Mouse (Mus musculus) CH12.LX (cell line): ENCODE results near the gene Phf7. TPM values are rescaled to one million over a fixed set of nuclear protein-coding genes. Genes with fewer than 3 reads are reported as not detected.

Source experiments
- DNase-seq: peaks from one replicate; pipeline ENCODE4 v3.0.0-alpha.2; 2013; ENCODE audit errors: extremely low read depth
- H3K27ac ChIP-seq: 2 replicates; pipeline ENCODE4 v1.5.1; 2012; ENCODE audit warnings: low read depth, mild to moderate bottlenecking, control low read depth, moderate library complexity; ENCODE audit not compliant: insufficient read depth
- H3K27me3 ChIP-seq: replicated peaks from 2 replicates; pipeline ENCODE3; 2012; ENCODE audit warnings: inconsistent platforms
- H3K36me3 ChIP-seq, 2 experiments: replicated peaks in 1 of 2; 2 replicates each; pipeline versions ENCODE3 to v1.6.1; 2012; ENCODE audit warnings: inconsistent platforms in 1 of 2, low read length in 1 of 2, mild to moderate bottlenecking in 1 of 2, mixed read lengths in 1 of 2, moderate library complexity in 1 of 2; ENCODE audit not compliant: control insufficient read depth in 1 of 2, insufficient read depth in 1 of 2
- H3K4me1 ChIP-seq, 2 experiments: 2 replicates each; pipeline ENCODE4 v1.6.1; 2012; ENCODE audit warnings: inconsistent platforms in 1 of 2, moderate library complexity in 1 of 2; ENCODE audit not compliant: insufficient read depth in 2 of 2, control insufficient read depth in 1 of 2
- H3K4me2 ChIP-seq: 2 replicates; pipeline ENCODE4 v1.6.1; 2012; ENCODE audit warnings: low read depth, mild to moderate bottlenecking, control low read depth; ENCODE audit not compliant: poor library complexity, insufficient read depth, severe bottlenecking
- H3K4me3 ChIP-seq, 3 experiments: fragments of 150-350 bp in 1 of 3; sonication (generic) in 1 of 3; replicated peaks in 1 of 3; 2 replicates each; pipeline versions ENCODE3 to v1.5.1; 2011 to 2012; ENCODE audit warnings: low read depth in 2 of 3, low read length in 2 of 3, mild to moderate bottlenecking in 2 of 3, moderate library complexity in 2 of 3, control low read depth in 1 of 3, improper control_type of control experiment in 1 of 3, inconsistent platforms in 1 of 3, mixed read lengths in 1 of 3; ENCODE audit not compliant: poor library complexity in 1 of 3
- H3K79me2 ChIP-seq: replicated peaks from 2 replicates; pipeline ENCODE4 v1.6.1; 2012; ENCODE audit warnings: mild to moderate bottlenecking, moderate library complexity; ENCODE audit not compliant: control insufficient read depth, poor library complexity, insufficient read depth, severe bottlenecking; ENCODE audit errors: extremely low read depth
- H3K9ac ChIP-seq: 2 replicates; pipeline ENCODE4 v1.6.1; 2012; ENCODE audit warnings: low read depth, mild to moderate bottlenecking, control low read depth, moderate library complexity; ENCODE audit not compliant: insufficient read depth
- H3K9me3 ChIP-seq: replicated peaks from 2 replicates; pipeline ENCODE3; 2012; ENCODE audit warnings: low read length, inconsistent platforms, mixed read lengths
- BHLHE40 ChIP-seq: IDR thresholded peaks from 2 replicates; pipeline ENCODE4 v1.6.1; 2011; ENCODE audit warnings: mild to moderate bottlenecking, low read depth, low read length, improper control_type of control experiment
- CHD1 ChIP-seq: IDR thresholded peaks from 2 replicates; pipeline ENCODE4 v1.6.1; 2012; ENCODE audit warnings: low read depth, low read length, improper control_type of control experiment, inconsistent platforms
- CHD2 ChIP-seq: IDR thresholded peaks from 2 replicates; pipeline ENCODE4 v1.6.1; 2011; ENCODE audit warnings: low read length, improper control_type of control experiment
- CTCF ChIP-seq, 2 experiments: IDR thresholded peaks in 1 of 2; conservative IDR thresholded peaks in 1 of 2; 2 replicates each; pipeline ENCODE4 v1.5.1; 2011 to 2012; ENCODE audit warnings: low read depth in 2 of 2, low read length in 2 of 2, improper control_type of control experiment in 1 of 2, inconsistent platforms in 1 of 2, mild to moderate bottlenecking in 1 of 2, moderate library complexity in 1 of 2
- E2F4 ChIP-seq: IDR thresholded peaks from 2 replicates; pipeline ENCODE4 v1.6.1; 2011; ENCODE audit warnings: low read depth, low read length, improper control_type of control experiment; ENCODE audit not compliant: insufficient replicate concordance
- ELF1 ChIP-seq: IDR thresholded peaks from 2 replicates; pipeline ENCODE4 v1.6.1; 2014; ENCODE audit warnings: low read depth, mild to moderate bottlenecking, inconsistent platforms, low read length, improper control_type of control experiment
- EP300 ChIP-seq: IDR thresholded peaks from 2 replicates; pipeline ENCODE4 v1.6.1; 2011; ENCODE audit warnings: low read length, improper control_type of control experiment
- ETS1 ChIP-seq: conservative IDR thresholded peaks from 2 replicates; pipeline ENCODE4 v1.6.1; 2012; ENCODE audit warnings: low read depth, mild to moderate bottlenecking, inconsistent platforms, low read length, improper control_type of control experiment, moderate library complexity
- GABPA ChIP-seq: IDR thresholded peaks from 2 replicates; pipeline ENCODE4 v1.6.1; 2012; ENCODE audit warnings: low read depth, low read length, improper control_type of control experiment, inconsistent platforms; ENCODE audit not compliant: insufficient replicate concordance
- HCFC1 ChIP-seq: IDR thresholded peaks from 2 replicates; pipeline ENCODE4 v1.6.1; 2012; ENCODE audit warnings: low read depth, mild to moderate bottlenecking, inconsistent platforms, low read length, improper control_type of control experiment
- JUN ChIP-seq: IDR thresholded peaks from 2 replicates; pipeline ENCODE4 v1.6.1; 2011; ENCODE audit warnings: low read depth, mild to moderate bottlenecking, low read length, improper control_type of control experiment, moderate library complexity; ENCODE audit not compliant: insufficient read depth
- JUND ChIP-seq: conservative IDR thresholded peaks from 2 replicates; pipeline ENCODE4 v1.6.1; 2011; ENCODE audit warnings: low read depth, low read length, improper control_type of control experiment
- KAT2A ChIP-seq: IDR thresholded peaks from 2 replicates; pipeline ENCODE4 v1.6.1; 2012; ENCODE audit warnings: low read length, improper control_type of control experiment, inconsistent platforms; ENCODE audit not compliant: insufficient replicate concordance
- MAX ChIP-seq: IDR thresholded peaks from 2 replicates; pipeline ENCODE4 v1.6.1; 2011; ENCODE audit warnings: low read length, improper control_type of control experiment
- MAZ ChIP-seq: IDR thresholded peaks from 2 replicates; pipeline ENCODE4 v1.6.1; 2012; ENCODE audit warnings: low read depth, mild to moderate bottlenecking, inconsistent platforms, low read length, improper control_type of control experiment, moderate library complexity
- MEF2A ChIP-seq: IDR thresholded peaks from 2 replicates; pipeline ENCODE4 v1.6.1; 2014; ENCODE audit warnings: low read depth, mild to moderate bottlenecking, inconsistent platforms, low read length, improper control_type of control experiment, borderline replicate concordance
- MYC ChIP-seq: IDR thresholded peaks from 2 replicates; pipeline ENCODE4 v1.6.1; 2011; ENCODE audit warnings: low read depth, mild to moderate bottlenecking, improper control_type of control experiment, low read length
- NELFE ChIP-seq: IDR thresholded peaks from 2 replicates; pipeline ENCODE4 v1.6.1; 2011; ENCODE audit warnings: low read depth, low read length, improper control_type of control experiment
- POLR2A ChIP-seq: IDR thresholded peaks from 2 replicates; pipeline ENCODE4 v1.6.1; 2011; ENCODE audit warnings: low read depth, mild to moderate bottlenecking, improper control_type of control experiment, low read length
- RAD21 ChIP-seq: IDR thresholded peaks from 2 replicates; pipeline ENCODE4 v1.6.1; 2011; ENCODE audit warnings: low read depth, mild to moderate bottlenecking, low read length, improper control_type of control experiment, moderate library complexity
- RCOR1 ChIP-seq: conservative IDR thresholded peaks from 2 replicates; pipeline ENCODE4 v1.6.1; 2012; ENCODE audit warnings: low read depth, mild to moderate bottlenecking, inconsistent platforms, low read length, improper control_type of control experiment
- SIN3A ChIP-seq: IDR thresholded peaks from 2 replicates; pipeline ENCODE4 v1.6.1; 2012; ENCODE audit warnings: low read length, improper control_type of control experiment, inconsistent platforms
- TBP ChIP-seq: conservative IDR thresholded peaks from 2 replicates; pipeline ENCODE4 v1.6.1; 2011; ENCODE audit warnings: low read depth, low read length, improper control_type of control experiment
- TCF12 ChIP-seq: IDR thresholded peaks from 2 replicates; pipeline ENCODE4 v1.6.1; 2014; ENCODE audit warnings: low read depth, mild to moderate bottlenecking, inconsistent platforms, low read length, improper control_type of control experiment
- USF1 ChIP-seq: IDR thresholded peaks from 2 replicates; pipeline ENCODE4 v1.6.1; 2014; ENCODE audit warnings: low read depth, mild to moderate bottlenecking, inconsistent platforms, low read length, improper control_type of control experiment
- USF2 ChIP-seq: conservative IDR thresholded peaks from 2 replicates; pipeline ENCODE4 v1.6.1; 2011; ENCODE audit warnings: low read depth, low read length, improper control_type of control experiment
- ZC3H11A ChIP-seq: IDR thresholded peaks from 2 replicates; pipeline ENCODE4 v1.6.1; 2012; ENCODE audit warnings: low read depth, mild to moderate bottlenecking, inconsistent platforms, low read length, improper control_type of control experiment
- ZKSCAN1 ChIP-seq: IDR thresholded peaks from 2 replicates; pipeline ENCODE4 v1.6.1; 2012; ENCODE audit warnings: low read depth, inconsistent platforms, low read length, improper control_type of control experiment, borderline replicate concordance
- ZMIZ1 ChIP-seq: IDR thresholded peaks from 2 replicates; pipeline ENCODE4 v1.6.1; 2012; ENCODE audit warnings: low read depth, mild to moderate bottlenecking, inconsistent platforms, low read length, improper control_type of control experiment
- dilution Hi-C: fragments of 300-500 bp; cut with MboI; formaldehyde crosslinking; loops from 2 replicates; pipeline ENCODE4 v1.14.3; 2020; ENCODE audit warnings: low sequenced_read_pairs; ENCODE audit not compliant: extremely low pct_unique_long_range_greater_than_20kb, extremely low pct_ligation_motif_present
- in situ Hi-C: fragments of 300-500 bp; cut with MboI; formaldehyde crosslinking; loops from 3 replicates; pipeline ENCODE4 v1.14.3; 2019; ENCODE audit warnings: low sequenced_read_pairs, low pct_ligation_motif_present, low pct_unique_long_range_greater_than_20kb, mixed read lengths
- polyA plus RNA-seq: library from polyadenylated mRNA; unstranded; fragments of >175 nt; gene quantifications from 2 replicates; pipeline ENCODE4 v1.2.1, GENCODE M21; 2012; ENCODE audit warnings: low read depth; ENCODE audit not compliant: insufficient read length
- total RNA-seq, 2 experiments: library from RNA; depleted of rRNA; stranded (reverse); fragments of 300-350 nt in 1 of 2; fragments of >200 nt in 1 of 2; gene quantifications; 2 replicates each; pipeline ENCODE4 v1.2.3; 2012 to 2014

Gene Phf7
- total and polyA plus RNA-seq, 3 experiments = 10.0 to 13.9 (median 13.5) TPM

GRCm38 (mm10) chr14:31189348-31189747 is 61.8 kb downstream of the Phf7 start:
- Histone ChIP-seq H3K4me1 (no peaks in the 10 kb centered on the region; a peak in 1 of 4 replicates), H3K36me3 (peaks cover 86 to 99% of the 10 kb centered on the region in 2 experiments), H3K79me2 (0 out of 2 replicates have a peak, but pooled peaks cover 3% of the 10 kb centered on the region), H3K27me3 (no peaks in the 10 kb centered on the region), H3K27ac (no peak overlapping the region), H3K9ac (no peak overlapping the region), H3K4me3 (no peak overlapping the region), H3K9me3 (no peaks in the 10 kb centered on the region), H3K4me2 (no peak overlapping the region)
- DNase-seq = no peak
- dilution Hi-C loops (no loop called here), in situ Hi-C loops (no loop called here)
- TF ChIP-seq ZMIZ1 (no peak), TBP (no peak), MAZ (no peak), ZKSCAN1 (no peak), SIN3A (no peak), HCFC1 (no peak), ZC3H11A (no peak), CHD2 (no peak), RCOR1 (no peak), MEF2A (no peak), BHLHE40 (no peak), NELFE (no peak), JUN (no peak), ELF1 (no peak), USF1 (no peak), E2F4 (no peak), CHD1 (no peak), CTCF (conservative IDR thresholded peaks at IDR 0.05 in 1 of 2, IDR thresholded peaks at IDR 0.05 in 1 of 2; ENCODE audit: low read depth in 2 of 2, low read length in 2 of 2) (no peak), TCF12 (no peak)

GRCm38 (mm10) chr14:31188771-31189181 is 62.3 kb downstream of the Phf7 start:
- Histone ChIP-seq H3K4me1 (no peaks in the 10 kb centered on the region; a peak in 1 of 4 replicates), H3K4me3 (no peak overlapping the region), H3K79me2 (0 out of 2 replicates have a peak, but pooled peaks cover 3% of the 10 kb centered on the region), H3K27ac (no peak overlapping the region), H3K27me3 (no peaks in the 10 kb centered on the region), H3K9ac (no peak overlapping the region), H3K36me3 (peaks cover 92 to 100% of the 10 kb centered on the region in 2 experiments), H3K4me2 (no peak overlapping the region), H3K9me3 (no peaks in the 10 kb centered on the region)
- TF ChIP-seq ELF1 = no peak
- TF ChIP-seq MEF2A = no peak
- no peak for TF ChIP-seq JUN
- TF ChIP-seq EP300 = no peak
- no peak for TF ChIP-seq MAX
- TF ChIP-seq ETS1 = no peak
- no peak for TF ChIP-seq JUND
- no peak for TF ChIP-seq E2F4
- TF ChIP-seq POLR2A = no peak
- TF ChIP-seq RCOR1 = no peak
- TF ChIP-seq RAD21 = no peak
- TF ChIP-seq MYC = no peak
- no peak for TF ChIP-seq SIN3A
- no peak for TF ChIP-seq CHD1
- no peak for TF ChIP-seq GABPA
- no peak for TF ChIP-seq TCF12
- TF ChIP-seq USF2 = no peak
- TF ChIP-seq KAT2A = no peak
- DNase-seq = no peak
- in situ Hi-C loops (no loop called here), dilution Hi-C loops (no loop called here)
